Comparison of ENCODE assay signal across 21 mouse cellular contexts in the genomic region with DNA sequence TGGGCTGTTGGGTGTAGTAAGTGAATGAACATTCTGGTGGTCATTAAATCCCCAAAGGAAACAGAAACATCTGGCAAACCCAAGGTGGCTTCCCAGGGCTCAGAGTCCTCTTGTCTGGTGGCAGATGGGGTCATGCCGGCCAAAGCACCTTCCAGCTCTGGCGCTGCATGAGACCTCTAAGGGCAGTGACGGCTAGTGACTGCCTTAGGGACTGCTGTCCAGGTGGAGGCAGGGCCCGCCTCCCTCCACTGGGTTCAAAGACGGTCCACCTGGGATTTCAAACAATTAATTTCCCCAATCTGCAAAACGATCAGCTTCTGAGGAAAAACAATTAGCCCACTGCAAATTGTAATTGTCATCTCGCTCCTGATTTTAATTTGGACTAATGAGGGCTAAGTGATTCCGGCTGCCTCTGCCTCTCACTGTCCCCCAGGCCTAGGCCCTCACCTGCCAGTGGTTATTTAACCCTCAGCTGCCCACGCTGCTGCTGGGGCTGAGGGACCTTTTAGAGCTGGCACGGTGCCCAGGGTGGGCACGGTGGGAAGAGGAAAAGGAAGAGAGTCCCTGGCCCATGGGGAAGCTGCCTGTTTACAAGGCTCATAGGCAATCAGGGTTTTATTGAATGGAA. TPM values are rescaled to one million over a fixed set of nuclear protein-coding genes. Genes with fewer than 3 reads are reported as not detected.
A peak's percentile ranks its signal among the peaks of the same experiment; 100 is the strongest.
DNase-seq lines count a peak whose midpoint lies in the region; ATAC-seq and TF ChIP-seq lines count a peak whose summit lies in the region.
"Had no signal": no experiment of that assay in that cellular context is flagged by ENCODE, and none has a peak within 500 bp of the region (broad histone marks: within the 10 kb centered on the region; RNA-seq: fewer than 3 reads in every experiment).

No protein-coding gene starts in this region.

- intact Hi-C loops in heart, postnatal 14 days (cut with DNase I) = no loop called here

- H3K27ac ChIP-seq in layer of hippocampus, adult 2 months = peak overlapping the region; percentile 53; the same call in 1 of the 2 replicates
- H3K27ac ChIP-seq in neural tube, embryonic 15.5 days (replicated peaks) = peak overlapping the region; percentile 42
- H3K27ac ChIP-seq: forebrain, embryonic 12.5 days; heart, adult 2 months; liver, embryonic 15.5 days; macrophage; midbrain, embryonic 12.5 days had no signal

- H3K9ac ChIP-seq in neural tube, embryonic 15.5 days (replicated peaks) = no peak overlapping the region
- H3K9ac ChIP-seq: forebrain, embryonic 12.5 days; liver, embryonic 15.5 days; midbrain, embryonic 12.5 days had no signal

- H3K27me3 ChIP-seq in neural tube, embryonic 15.5 days (replicated peaks) = no peaks in the 10 kb centered on the region
- H3K27me3 ChIP-seq: forebrain, embryonic 12.5 days; liver, embryonic 15.5 days; midbrain, embryonic 12.5 days had no signal

- WGBS in neural tube, embryonic 15.5 days = 42% methylated on average over 11 of the region's 11 CpGs

- no peak for DNase-seq in layer of hippocampus, adult 2 months (ENCODE audit: low spot score in 2 of 2)
- no peak for DNase-seq in layer of hippocampus, adult 9-11 months
- DNase-seq in brain, embryonic 14.5 days (ENCODE audit: low read depth) = peak; percentile 61
- peak; percentile 14 for DNase-seq in forelimb bud, embryonic 11.5 days (ENCODE audit: low read depth, low spot score)
- no peak for DNase-seq in heart, postnatal 14 days
- DNase-seq in urinary bladder, postnatal 36 days (ENCODE audit: low spot score in 2 of 2) = no peak
- DNase-seq: adrenal gland, adult 8-10 months; cerebellum, postnatal 10 days; gastrocnemius, postnatal 25 days; heart, adult 2 months; heart, postnatal 4 days; kidney, postnatal 36 days; right cerebral cortex, postnatal 14 days; spleen, adult 18-20 months; thymus, postnatal 36 days had no signal

- TF ChIP-seq POLR2A in brain, embryonic 14.5 days (IDR thresholded peaks at IDR 0.05; ENCODE audit: borderline replicate concordance, extremely low read depth, insufficient read depth, insufficient read length, poor library complexity, severe bottlenecking) = no peak

- H3K4me3 ChIP-seq in layer of hippocampus, adult 2 months = no peak overlapping the region
- no peak overlapping the region for H3K4me3 ChIP-seq in neural tube, embryonic 15.5 days (replicated peaks)
- H3K4me3 ChIP-seq: forebrain, embryonic 12.5 days; heart, adult 2 months; liver, embryonic 15.5 days; midbrain, embryonic 12.5 days had no signal

- H3K4me1 ChIP-seq in neural tube, embryonic 15.5 days = peaks cover 26% of the 10 kb centered on the region
- H3K4me1 ChIP-seq: liver, embryonic 15.5 days had no signal

- H3K4me2 ChIP-seq in neural tube, embryonic 15.5 days = no peak overlapping the region
- H3K4me2 ChIP-seq: forebrain, embryonic 12.5 days; liver, embryonic 15.5 days; midbrain, embryonic 12.5 days had no signal

- H3K36me3 ChIP-seq in neural tube, embryonic 15.5 days = no peaks in the 10 kb centered on the region
- H3K36me3 ChIP-seq: liver, embryonic 15.5 days; midbrain, embryonic 12.5 days had no signal

- no peak for TF ChIP-seq CTCF in layer of hippocampus, adult 2 months (conservative IDR thresholded peaks at IDR 0.05)
- no peak for TF ChIP-seq CTCF in brain, embryonic 14.5 days (IDR thresholded peaks at IDR 0.05; ENCODE audit: borderline replicate concordance, extremely low read depth, insufficient read depth, insufficient read length)

- H3K9me3 ChIP-seq in neural tube, embryonic 15.5 days (replicated peaks) = no peaks in the 10 kb centered on the region
- H3K9me3 ChIP-seq: forebrain, embryonic 12.5 days; liver, embryonic 15.5 days; midbrain, embryonic 12.5 days had no signal

- peak; percentile 33; the same call in 1 of the 2 replicates for ATAC-seq in neural tube, embryonic 15.5 days (ENCODE audit: low FRiP score)
- ATAC-seq: intestine, embryonic 16.5 days had no signal

RNA-seq across cellular contexts. Expression of a gene that starts 30.5 kb away (rescaled TPM):
- 100 to 1,000 TPM; 218 to 236 TPM for total RNA-seq in layer of hippocampus, adult 2 months (2021)
- polyA plus RNA-seq in brain, embryonic 14.5 days (2012; rRNA removed) = 43.4 and 54.4 TPM in 2 replicates
- 40.5 and 45.9 TPM in 2 replicates for polyA plus RNA-seq in neural tube, embryonic 15.5 days (2015; fragmentation: Nextera tagmentation; extraction: Ambion mirVana)
- 1 to 10 TPM; 3.0 to 5.6 TPM for total RNA-seq in heart, postnatal 14 days (2021)
- polyA plus RNA-seq: macrophage had no signal

Comparison
In these comparisons a context has a peak if more than half of its experiments do, and no peak if none do; other contexts are left out.
1. DNase-seq: peak in brain, embryonic 14.5 days (single experiment) and forelimb bud, embryonic 11.5 days (single experiment); none in layer of hippocampus, adult 2 months (0 of 2), layer of hippocampus, adult 9-11 months (single experiment), heart, postnatal 14 days (0 of 2) and urinary bladder, postnatal 36 days (0 of 2).
2. RNA of a gene that starts 30.5 kb away (total RNA-seq): 218 to 236 TPM in layer of hippocampus, adult 2 months; 3.0 to 5.6 TPM in heart, postnatal 14 days; every median in the first group is over 10 times any median in the second.